Mouse (Mus musculus) testis, postnatal 10 days (tissue): Measurements from ENCODE around the gene Khk.
A peak's percentile ranks its signal among the peaks of the same experiment; 100 is the strongest.

Experiments
- DNase-seq: peaks from one replicate; pipeline ENCODE4 v3.0.0; 2021; ENCODE audit warnings: low spot score

Gene Khk

DNA sequence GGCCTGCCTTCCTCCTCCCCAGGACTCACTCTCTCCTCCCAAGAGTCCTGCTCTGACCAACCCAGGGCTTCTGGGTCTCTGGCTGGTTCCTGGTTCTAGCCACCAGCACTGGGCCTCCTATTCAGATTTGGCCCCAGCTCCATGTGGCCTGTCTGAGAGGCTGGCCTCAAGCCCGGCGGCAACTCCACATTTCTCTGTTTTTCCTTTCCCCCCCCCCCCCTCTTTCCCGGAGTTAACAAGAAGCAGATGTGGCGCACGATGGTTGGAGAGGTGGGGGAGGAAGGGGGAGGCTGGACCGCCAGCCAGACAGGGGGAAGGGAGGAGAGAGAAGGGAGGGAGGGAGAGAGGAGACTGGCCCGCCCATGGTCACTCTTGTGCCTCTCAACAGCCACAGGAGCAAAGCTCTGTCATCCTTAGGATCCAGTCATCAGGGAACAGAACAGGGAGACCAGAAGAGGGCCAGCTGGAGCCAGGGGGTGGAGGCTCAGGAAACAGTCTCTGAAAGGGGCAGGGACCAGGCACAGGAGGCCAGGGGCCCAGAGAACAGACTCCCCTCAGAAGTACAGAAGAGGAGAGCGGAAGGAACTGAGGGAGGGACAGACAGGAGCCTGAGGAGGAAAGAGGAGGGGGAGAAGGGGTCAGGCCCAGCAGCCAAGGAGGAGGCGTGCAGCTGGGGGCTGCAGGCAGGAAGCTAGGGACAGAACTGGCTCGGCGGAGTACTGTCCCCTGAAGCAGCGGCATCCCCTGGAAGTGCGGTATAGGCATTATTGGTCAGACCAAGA is 8.0 kb upstream of the Khk start, which contains the start of gene Emilin1:
Emilin1 (plus strand) TSS at position 343 of the 782 bp plus-strand sequence.
- DNase-seq, result peak; percentile 70

- no peak for DNase-seq
Observed at GRCm38 (mm10) chr5:30914101-30914635, 7.1 kb upstream of the Khk start.

DNA sequence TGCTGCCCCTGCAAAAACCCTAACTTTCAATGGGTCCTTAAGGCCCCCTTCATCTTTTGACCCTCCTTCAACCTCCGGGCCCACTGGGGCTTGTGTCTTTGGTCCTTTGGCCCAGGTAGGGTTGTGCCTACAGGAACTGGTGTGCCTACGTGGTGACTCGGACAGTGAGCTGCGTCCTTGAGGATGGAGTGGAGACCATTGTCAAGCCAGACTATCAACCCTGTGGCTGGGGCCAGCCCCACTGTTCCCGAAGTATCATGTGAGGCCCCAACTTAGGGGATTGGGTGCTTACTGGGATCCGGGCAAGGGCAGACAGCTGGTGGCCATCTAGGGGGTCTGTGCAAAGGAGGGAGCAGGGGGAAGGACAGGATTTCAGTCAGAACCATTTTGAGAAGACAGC is 6.4 kb upstream of the Khk start:
- DNase-seq, result no peak

DNA sequence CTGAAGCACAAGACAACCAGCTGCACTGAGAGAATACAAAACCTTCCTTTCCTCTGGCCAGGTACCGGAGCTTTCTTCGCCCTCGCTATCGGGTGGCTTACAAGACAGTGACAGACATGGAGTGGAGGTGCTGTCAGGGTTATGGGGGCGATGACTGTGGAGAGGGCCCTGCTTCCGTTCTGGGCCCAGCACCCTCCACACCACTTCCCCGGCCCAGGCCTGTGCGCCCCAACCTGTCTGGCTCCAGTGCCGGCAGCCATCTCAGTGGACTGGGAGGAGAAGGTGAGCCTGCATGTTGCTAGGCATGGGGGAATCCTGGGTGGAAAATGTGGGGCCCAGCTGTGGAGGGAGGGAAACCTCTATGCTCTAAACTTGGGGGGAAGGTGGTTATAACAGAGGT is 5.8 kb upstream of the Khk start:
- no peak for DNase-seq

- DNase-seq, result peak; percentile 84
Observed at GRCm38 (mm10) chr5:30915974-30916433, 5.2 kb upstream of the Khk start.

DNA sequence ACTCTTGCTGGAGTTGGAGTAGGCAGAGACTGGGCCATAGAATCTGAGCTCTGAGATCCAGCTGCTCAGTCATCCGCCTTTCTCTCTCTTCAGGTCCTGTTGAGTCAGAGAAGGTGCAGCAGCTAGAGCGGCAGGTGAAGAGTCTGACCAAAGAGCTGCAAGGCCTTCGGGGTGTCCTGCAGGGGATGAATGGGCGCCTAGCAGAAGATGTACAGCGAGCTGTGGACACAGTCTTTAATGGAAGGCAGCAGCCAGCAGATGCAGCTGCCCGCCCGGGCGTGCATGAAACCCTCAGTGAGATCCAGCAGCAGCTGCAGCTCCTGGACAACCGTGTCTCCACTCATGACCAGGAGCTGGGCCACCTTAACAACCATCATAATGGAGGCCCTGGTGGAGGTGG is 4.4 kb upstream of the Khk start:
- no peak for DNase-seq

- no peak for DNase-seq
Observed at GRCm38 (mm10) chr5:30917348-30917747, 3.9 kb upstream of the Khk start.

DNA sequence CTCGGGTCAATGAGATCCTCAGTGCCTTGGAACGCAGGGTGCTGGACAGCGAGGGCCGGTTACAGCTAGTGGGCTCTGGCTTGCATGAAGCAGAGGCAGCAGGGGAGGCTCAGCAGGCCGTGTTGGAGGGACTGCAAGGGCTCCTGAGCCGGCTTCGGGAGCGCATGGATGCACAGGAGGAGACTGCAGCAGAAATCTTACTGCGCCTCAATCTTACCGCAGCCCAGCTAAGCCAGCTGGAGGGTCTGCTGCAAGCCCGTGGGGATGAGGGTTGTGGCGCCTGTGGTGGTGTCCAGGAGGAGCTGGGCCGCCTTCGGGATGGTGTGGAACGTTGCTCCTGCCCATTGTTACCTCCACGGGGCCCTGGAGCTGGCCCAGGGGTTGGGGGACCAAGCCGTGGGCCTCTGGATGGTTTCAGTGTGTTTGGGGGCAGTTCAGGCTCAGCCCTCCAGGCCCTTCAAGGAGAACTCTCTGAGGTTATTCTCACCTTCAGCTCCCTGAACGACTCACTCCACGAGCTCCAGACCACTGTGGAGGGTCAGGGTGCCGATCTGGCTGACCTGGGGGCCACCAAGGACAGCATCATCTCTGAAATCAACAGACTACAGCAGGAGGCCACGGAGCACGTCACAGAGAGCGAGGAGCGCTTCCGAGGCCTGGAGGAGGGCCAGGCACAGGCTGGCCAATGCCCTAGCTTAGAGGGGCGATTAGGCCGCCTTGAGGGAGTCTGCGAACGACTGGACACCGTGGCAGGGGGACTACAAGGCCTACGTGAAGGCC is 3.1 kb upstream of the Khk start:
- no peak for DNase-seq

- no peak for DNase-seq
Observed at GRCm38 (mm10) chr5:30918691-30919090, 2.5 kb upstream of the Khk start.

- no peak for DNase-seq
Observed at GRCm38 (mm10) chr5:30919831-30920614, 1.2 kb upstream of the Khk start.

- DNase-seq, result no peak
Observed at GRCm38 (mm10) chr5:30920621-30921020, 610 bp upstream of the Khk start.

- no peak for DNase-seq
Observed at GRCm38 (mm10) chr5:30922581-30923041, 1.4 kb downstream of the Khk start.

DNA sequence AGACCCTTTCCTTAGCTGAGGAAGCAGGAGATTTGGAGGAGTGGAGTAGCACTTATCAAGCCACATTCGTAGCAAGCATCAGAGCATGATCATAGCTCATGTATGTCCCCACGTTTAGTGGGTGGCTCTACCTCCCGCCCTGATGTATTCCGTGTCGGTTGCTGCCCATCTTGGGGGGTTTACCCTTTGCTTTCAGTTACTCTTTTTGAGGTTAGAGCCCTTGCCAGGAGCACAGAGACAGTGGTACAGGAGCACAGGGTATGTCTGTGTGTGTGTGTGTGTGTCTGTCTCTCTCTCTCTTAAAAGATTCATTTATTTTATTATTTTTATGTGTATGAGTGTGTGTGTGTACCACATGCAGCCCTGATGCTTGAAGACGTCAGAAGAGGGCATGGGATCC is 1.9 kb downstream of the Khk start:
- DNase-seq, result no peak

DNA sequence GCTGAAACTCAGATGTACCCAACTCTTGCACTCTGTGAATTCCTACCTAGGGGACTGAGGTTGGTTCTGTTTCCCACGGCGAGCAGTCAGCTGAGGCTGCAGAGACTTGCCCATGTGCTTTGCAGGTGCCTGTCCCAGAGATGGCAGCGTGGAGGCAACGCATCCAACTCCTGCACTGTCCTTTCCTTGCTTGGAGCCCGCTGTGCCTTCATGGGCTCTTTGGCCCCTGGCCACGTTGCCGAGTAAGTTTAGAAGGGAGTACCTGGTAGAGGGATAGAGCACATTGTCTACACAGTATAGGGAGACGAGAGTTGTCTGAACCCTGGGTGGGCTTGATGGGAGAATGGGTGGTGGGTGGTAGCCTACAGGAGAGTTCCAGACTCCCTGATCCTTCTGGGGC is 3.4 kb downstream of the Khk start:
- DNase-seq, result no peak

DNA sequence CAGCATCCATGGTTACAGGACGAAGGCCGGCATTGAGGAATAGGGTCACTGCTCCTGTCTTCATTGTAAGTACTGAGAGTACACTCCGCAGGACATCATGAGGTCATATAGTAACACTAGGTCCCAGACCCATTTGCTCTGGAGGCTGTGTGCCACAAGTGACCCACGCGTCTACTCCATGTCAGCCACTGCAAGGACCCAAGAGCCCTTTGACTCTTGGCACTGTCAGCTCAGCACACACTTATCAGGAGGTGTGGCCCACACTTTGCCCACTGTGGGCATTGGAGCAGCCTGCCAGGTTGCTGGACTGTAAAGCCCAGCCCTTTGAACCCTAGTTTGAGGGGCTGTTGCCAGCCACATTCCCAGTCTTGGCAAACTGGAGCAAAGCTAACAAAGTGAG is 4.0 kb downstream of the Khk start:
- no peak for DNase-seq

DNA sequence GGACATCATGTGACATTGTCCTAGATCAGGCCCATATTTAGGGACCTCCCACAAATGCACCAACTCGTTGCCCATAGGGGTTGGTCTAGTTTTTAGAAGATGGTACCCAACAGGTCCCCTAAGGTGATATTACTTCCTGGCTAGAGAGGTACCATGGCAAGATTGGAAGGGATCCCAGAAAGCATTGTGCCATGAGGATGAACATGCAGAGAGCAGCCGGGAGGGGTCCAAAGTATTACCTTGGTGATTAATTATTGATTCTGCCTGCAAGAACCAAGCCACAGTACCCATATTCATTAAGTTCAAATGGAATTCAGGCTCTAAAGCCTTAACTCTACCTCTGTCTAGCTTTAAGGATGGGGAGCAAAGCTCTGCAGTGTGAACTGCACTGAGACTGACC is 4.8 kb downstream of the Khk start:
- no peak for DNase-seq

DNA sequence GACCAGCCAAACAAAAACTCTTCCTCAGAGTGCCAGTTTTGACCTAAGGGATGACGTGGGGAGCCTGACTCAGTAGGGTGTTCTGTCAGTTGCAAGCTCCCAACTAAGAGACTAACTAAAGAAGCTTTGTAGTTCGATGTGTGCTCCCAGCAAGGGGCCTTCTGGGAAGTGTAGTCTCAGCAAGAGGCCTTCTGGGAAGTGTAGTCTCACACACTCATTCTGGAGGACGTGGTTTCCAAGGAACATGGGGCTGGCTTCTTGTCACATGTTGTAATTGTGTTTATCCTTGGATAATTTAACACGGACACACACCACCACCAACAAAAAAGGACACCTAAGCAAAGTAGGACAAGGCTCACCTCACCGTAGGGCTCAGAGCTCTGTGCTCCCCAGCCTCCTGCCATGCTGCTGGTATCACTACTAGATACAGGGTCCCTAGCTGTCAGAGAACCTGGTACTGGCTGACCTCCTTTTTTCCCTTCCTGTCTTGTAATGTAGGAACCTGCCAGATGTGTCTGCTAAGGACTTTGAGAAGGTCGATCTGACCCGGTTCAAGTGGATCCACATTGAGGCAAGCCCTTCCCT is 6.8 kb downstream of the Khk start:
- no peak for DNase-seq

GRCm38 (mm10) chr5:30930121-30930520 is 8.9 kb downstream of the Khk start:
- peak; percentile 88 for DNase-seq

GRCm38 (mm10) chr5:30930846-30931245 is 9.6 kb downstream of the Khk start:
- no peak for DNase-seq

GRCm38 (mm10) chr5:30931378-30931777 is 10.1 kb downstream of the Khk start:
- no peak for DNase-seq

DNA sequence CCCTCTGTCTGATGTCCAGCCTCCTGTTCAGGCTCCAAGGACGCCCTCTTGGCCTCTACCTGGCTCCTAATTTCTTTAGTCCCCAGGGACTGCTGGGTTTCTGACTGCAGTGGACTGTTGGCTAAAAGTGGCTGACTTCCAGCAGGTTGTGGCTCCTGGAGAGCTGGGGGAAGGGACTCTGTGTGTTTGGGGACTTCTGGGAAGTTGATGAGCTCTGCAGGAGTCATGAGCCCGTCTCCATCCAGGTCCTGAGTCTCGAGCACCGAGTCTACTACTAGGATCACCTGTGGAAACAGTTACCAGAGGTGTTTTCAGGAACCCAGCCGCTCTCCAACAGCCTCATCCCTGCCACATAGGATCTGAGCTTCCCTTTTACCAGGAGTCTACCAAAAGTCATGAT is 12.5 kb downstream of the Khk start:
- no peak for DNase-seq
